Mouse (Mus musculus): Measurements from ENCODE around the gene Ankub1. TPM values are rescaled to one million over a fixed set of nuclear protein-coding genes. Genes with fewer than 3 reads are reported as not detected.

The Ankub1 gene
- not detected in 2 replicates for polyA plus RNA-seq (2011; ENCODE audit: insufficient read depth, insufficient read length, low replicate concordance, missing spikeins)

DNA sequence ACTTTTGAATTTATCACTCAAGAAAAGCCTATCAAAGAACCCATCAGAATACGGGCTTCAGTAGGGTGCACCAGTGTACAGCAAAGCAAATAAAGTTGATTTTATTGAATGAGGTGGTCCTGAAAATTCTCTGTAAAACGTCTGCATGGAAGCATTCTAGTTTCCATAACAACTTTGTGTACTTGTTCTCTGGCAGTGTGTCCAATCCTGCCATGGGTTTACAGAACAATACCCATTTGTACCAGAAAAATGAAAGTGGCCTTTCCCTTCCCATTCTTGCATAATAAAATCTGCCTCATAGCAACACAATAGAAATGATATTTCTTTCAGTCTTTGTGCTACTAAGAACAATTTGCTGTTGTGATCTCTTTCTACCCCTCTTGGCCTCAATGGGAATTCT lies at the start of gene Ankub1:
Ankub1 (minus strand) TSS at position 81 of the 400 bp plus-strand sequence.
- H3K4me1 ChIP-seq (ENCODE audit: control insufficient read depth, insufficient read depth, low read length), result no peaks in the 10 kb centered on the region; the same call in none of the 2 replicates
- TF ChIP-seq CTCF (IDR thresholded peaks at IDR 0.05; ENCODE audit: control insufficient read depth, insufficient read depth, low read length), result no peak
- TF ChIP-seq POLR2A (IDR thresholded peaks at IDR 0.05; ENCODE audit: borderline replicate concordance, control insufficient read depth, low read depth, low read length), result no peak
- H3K4me3 ChIP-seq (replicated peaks; ENCODE audit: control insufficient read depth, low read depth, low read length), result no peak within 1 kb of the TSS
- WGBS, result 65% methylated on average over 2 of the region's 2 CpGs
- H3K27ac ChIP-seq (ENCODE audit: control insufficient read depth, insufficient read depth, low read depth, low read length, poor library complexity), result no peak within 1 kb of the TSS

DNA sequence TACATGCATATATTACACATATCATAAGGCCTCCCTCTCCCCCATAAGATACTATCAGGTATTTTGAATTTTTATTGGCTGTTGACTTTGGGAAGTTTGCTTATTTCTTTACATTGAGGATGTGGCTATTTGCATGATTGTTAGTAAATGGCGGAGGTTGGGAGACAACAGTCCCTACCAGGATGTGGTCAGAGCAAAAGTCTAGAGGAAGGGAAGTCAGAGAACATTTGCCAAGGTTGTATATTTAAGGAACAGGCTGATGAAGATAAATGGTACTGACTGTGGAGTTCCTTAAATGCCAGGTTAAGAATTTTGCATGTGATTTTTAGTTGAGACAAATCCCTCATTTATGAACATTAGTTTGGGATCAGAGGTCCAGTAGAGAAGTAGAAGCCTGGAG lies 47.2 kb upstream of the Ankub1 start:
- Histone ChIP-seq H3K4me1 (ENCODE audit: control insufficient read depth, insufficient read depth, low read length) (no peaks in the 10 kb centered on the region; the same call in 1 of the 2 replicates), H3K27ac (ENCODE audit: control insufficient read depth, insufficient read depth, low read depth, low read length, poor library complexity) (no peak overlapping the region), H3K4me3 (replicated peaks; ENCODE audit: control insufficient read depth, low read depth, low read length) (no peak overlapping the region)
- TF ChIP-seq POLR2A (IDR thresholded peaks at IDR 0.05; ENCODE audit: borderline replicate concordance, control insufficient read depth, low read depth, low read length), result no peak
- TF ChIP-seq CTCF (IDR thresholded peaks at IDR 0.05; ENCODE audit: control insufficient read depth, insufficient read depth, low read length), result no peak
- 23% methylated on average over 1 of the region's 1 CpGs for WGBS

DNA sequence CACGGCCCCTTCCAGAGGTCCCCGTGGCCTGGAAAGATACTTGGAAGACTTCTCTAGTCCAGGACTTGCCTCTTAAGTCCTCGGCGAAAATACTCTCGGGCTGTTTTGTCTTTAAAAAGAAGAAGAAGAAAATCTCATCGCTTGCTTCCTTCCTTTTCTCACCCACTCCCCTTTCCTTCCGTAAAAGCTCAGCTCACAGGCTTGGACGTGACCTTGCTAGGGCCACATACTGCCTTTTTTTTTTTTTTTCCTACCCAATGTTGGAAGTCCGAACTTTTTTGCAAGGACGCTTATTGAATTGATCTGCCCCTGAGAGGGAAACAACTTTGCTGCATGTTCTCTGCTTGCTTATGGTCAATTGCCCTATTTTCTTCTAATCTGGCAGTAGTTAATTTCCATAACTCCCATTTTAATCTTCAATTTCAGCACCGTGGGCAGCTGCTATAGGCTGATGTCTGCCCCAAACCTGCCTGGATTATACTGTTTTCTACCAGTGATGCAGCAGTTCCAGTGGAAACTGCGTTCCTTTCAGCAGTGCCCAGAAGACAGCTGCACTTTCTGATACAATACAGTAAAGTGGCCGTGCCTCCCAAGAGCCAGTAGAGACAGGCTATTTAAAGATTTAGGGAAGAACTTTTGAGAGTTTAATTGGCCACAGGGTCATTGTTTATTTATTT lies 44.0 kb upstream of the Ankub1 start:
- WGBS, result under 1% methylated on average over 13 of the region's 13 CpGs

DNA sequence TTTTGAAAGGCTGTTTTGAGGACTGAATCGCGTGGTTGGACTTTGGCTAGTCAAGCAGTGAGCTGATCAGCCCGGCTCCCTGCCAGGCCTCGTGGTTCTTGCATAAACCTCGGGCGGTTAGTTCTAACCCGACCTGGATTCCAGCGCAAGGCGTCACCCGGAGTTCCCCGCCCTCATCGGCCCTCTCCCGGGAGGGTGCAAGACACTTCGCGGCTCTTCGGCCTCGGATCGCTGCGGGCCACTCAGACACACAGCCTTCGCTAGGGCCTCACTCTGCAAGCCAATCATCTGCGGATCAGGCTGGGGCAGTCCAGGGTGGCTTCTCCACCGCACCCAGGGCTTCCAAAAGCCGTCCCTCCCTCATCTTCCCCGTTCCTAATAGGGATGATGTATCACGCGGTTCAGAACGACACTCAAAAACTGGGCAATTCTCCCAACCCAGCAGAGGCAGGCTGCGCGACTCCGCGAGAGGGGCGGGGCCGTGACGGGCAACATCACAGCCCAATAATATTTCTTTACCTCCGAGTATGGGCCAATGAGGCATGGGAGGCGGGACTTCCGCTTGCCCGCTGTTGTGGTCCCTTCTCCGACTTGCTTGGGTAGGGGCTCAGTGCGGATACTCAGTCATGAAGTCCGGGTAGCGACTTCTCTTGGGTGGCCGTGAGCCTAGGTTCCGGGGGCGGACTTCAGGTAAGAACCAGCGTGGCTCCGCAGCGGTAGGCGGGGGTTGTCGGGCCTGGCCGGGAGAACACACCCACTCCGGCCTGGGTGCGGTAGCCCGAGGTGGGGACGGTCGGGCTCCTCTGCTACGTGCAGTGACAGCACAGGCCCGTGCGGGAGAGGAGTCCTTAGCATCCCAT lies 43.1 kb upstream of the Ankub1 start, which contains the start of gene Rnf13:
Rnf13 (plus strand) TSS at position 552 of the 860 bp plus-strand sequence.
- Histone ChIP-seq H3K27ac (ENCODE audit: control insufficient read depth, insufficient read depth, low read depth, low read length, poor library complexity) (peak within 1 kb of the TSS; percentile 97), H3K4me1 (ENCODE audit: control insufficient read depth, insufficient read depth, low read length) (no peaks in the 10 kb centered on the region; the same call in 1 of the 2 replicates), H3K4me3 (replicated peaks; ENCODE audit: control insufficient read depth, low read depth, low read length) (peak within 1 kb of the TSS; percentile 83)
- TF ChIP-seq CTCF (IDR thresholded peaks at IDR 0.05; ENCODE audit: control insufficient read depth, insufficient read depth, low read length), result peak; percentile 8; the same call in 1 of the 2 replicates
- TF ChIP-seq POLR2A (IDR thresholded peaks at IDR 0.05; ENCODE audit: borderline replicate concordance, control insufficient read depth, low read depth, low read length), result peak; percentile 23; the same call in 1 of the 2 replicates
- WGBS, result under 1% methylated on average over 59 of the region's 59 CpGs

More for the DNA sequence above, 44.0 kb upstream of the Ankub1 start:
- TF ChIP-seq POLR2A (IDR thresholded peaks at IDR 0.05; ENCODE audit: borderline replicate concordance, control insufficient read depth, low read depth, low read length) (no peak), CTCF (IDR thresholded peaks at IDR 0.05; ENCODE audit: control insufficient read depth, insufficient read depth, low read length) (no peak)
- Histone ChIP-seq H3K4me3 (replicated peaks; ENCODE audit: control insufficient read depth, low read depth, low read length) (peak overlapping the region; percentile 83), H3K27ac (ENCODE audit: control insufficient read depth, insufficient read depth, low read depth, low read length, poor library complexity) (peak overlapping the region; percentile 97), H3K4me1 (ENCODE audit: control insufficient read depth, insufficient read depth, low read length) (no peaks in the 10 kb centered on the region; the same call in 1 of the 2 replicates)

DNA sequence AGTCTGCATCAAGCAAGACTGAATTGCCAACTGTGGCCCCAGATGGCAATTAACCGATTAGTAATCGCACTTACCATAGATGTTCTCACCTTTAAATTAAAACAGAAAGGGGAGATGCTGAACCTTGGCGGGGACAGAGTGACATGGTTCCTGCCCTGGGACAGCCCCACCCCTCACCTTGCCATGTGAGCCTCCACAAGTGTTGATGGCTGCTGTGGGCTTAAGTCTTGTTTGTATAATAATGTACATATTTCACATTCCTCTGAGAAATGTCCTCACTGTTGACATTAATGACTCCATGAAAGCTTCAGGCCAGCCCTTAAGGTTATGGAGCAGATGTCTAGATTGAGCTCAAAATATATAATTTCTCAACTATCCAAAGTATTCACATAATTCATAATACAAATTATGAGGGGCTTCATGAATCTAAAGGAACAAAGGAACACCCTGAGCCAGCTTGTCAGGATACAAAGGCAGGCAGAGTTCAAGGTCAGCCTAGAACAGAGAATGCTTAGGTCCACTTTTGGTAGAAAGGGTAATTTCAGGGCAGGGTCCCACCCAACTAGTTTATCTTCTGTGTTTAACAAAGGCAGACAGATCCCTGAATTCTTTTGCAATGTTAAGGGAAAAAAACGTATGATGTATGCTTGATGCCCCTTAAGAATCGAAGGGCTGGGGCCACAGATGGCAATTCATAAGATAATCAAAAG lies 39.8 kb upstream of the Ankub1 start:
- Histone ChIP-seq H3K4me1 (ENCODE audit: control insufficient read depth, insufficient read depth, low read length) (no peaks in the 10 kb centered on the region), H3K27ac (ENCODE audit: control insufficient read depth, insufficient read depth, low read depth, low read length, poor library complexity) (no peak overlapping the region), H3K4me3 (replicated peaks; ENCODE audit: control insufficient read depth, low read depth, low read length) (no peak overlapping the region)
- TF ChIP-seq CTCF (IDR thresholded peaks at IDR 0.05; ENCODE audit: control insufficient read depth, insufficient read depth, low read length) (no peak), POLR2A (IDR thresholded peaks at IDR 0.05; ENCODE audit: borderline replicate concordance, control insufficient read depth, low read depth, low read length) (no peak)
- WGBS, result 85% methylated on average over 5 of the region's 5 CpGs

DNA sequence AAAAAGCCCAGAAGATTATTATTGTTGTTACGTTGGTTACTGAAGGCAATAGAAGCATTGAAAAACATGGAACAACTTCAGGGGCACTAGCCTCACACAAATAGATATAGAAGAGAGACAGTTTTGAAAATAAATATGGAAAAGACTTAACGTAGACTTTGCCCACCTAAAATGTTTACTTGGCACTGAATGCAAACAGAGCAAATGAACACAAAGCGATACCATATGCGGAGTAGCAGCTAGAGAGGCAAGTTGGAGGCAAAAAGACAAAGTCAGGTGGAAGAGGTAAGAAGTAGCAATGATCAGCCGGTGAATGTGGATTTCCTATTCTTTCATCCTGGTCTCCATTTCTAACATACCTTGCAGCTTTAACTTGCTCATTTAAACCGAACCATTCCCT lies 21.6 kb upstream of the Ankub1 start:
- 86% methylated on average over 6 of the region's 6 CpGs for WGBS
- TF ChIP-seq CTCF (IDR thresholded peaks at IDR 0.05; ENCODE audit: control insufficient read depth, insufficient read depth, low read length), result no peak
- no peak for TF ChIP-seq POLR2A (IDR thresholded peaks at IDR 0.05; ENCODE audit: borderline replicate concordance, control insufficient read depth, low read depth, low read length)
- Histone ChIP-seq H3K4me1 (ENCODE audit: control insufficient read depth, insufficient read depth, low read length) (no peaks in the 10 kb centered on the region), H3K27ac (ENCODE audit: control insufficient read depth, insufficient read depth, low read depth, low read length, poor library complexity) (no peak overlapping the region), H3K4me3 (replicated peaks; ENCODE audit: control insufficient read depth, low read depth, low read length) (no peak overlapping the region)

DNA sequence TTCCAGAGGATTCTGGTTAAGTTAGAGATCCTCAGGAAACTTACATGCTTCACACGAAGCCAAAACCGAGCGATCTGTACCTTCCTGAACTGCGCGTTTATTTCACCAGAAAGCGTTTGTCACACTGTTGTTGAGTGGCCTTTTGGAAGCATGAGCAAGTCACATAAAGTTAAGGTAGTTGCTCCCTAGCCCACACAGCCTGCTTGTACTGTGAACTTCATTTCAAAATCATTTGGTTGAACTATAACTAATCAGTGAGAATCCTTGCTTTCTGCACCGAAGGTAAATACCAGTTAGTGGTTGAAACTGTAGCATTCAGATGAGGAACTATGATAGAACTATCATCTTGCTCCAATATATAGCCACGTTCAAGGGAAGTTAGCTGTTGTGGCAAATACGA lies 4.2 kb upstream of the Ankub1 start:
- H3K27ac ChIP-seq (ENCODE audit: control insufficient read depth, insufficient read depth, low read depth, low read length, poor library complexity), result no peak overlapping the region
- WGBS, result 69% methylated on average over 9 of the region's 9 CpGs

More for the DNA sequence above, 4.2 kb upstream of the Ankub1 start:
- H3K4me3 ChIP-seq (replicated peaks; ENCODE audit: control insufficient read depth, low read depth, low read length), result no peak overlapping the region
- TF ChIP-seq POLR2A (IDR thresholded peaks at IDR 0.05; ENCODE audit: borderline replicate concordance, control insufficient read depth, low read depth, low read length), result no peak
- H3K4me1 ChIP-seq (ENCODE audit: control insufficient read depth, insufficient read depth, low read length), result no peaks in the 10 kb centered on the region; the same call in none of the 2 replicates
